Mouse (Mus musculus) hindbrain, embryonic 13.5 days (tissue): ENCODE results near the gene Gm49486. TPM values are rescaled to one million over a fixed set of nuclear protein-coding genes. Genes with fewer than 3 reads are reported as not detected.

Experiments
- ATAC-seq: fragments of 200-750 bp; cut with Nextera tagmentation; 2 replicates; pipeline ENCODE4 v1.8.0; 2017; ENCODE audit warnings: moderate TSS enrichment; ENCODE audit not compliant: low FRiP score
- H3K27ac ChIP-seq: fragments of 300-500 bp; sonication (generic); 2 replicates; pipeline ENCODE4 v1.5.1; 2015; ENCODE audit warnings: inconsistent platforms, mild to moderate bottlenecking, moderate library complexity
- H3K27me3 ChIP-seq: fragments of 300-500 bp; sonication (generic); 2 replicates; pipeline ENCODE4 v1.6.1; 2015; ENCODE audit warnings: mild to moderate bottlenecking, inconsistent platforms
- H3K36me3 ChIP-seq: fragments of 300-500 bp; sonication (generic); 2 replicates; pipeline ENCODE4 v1.6.1; 2015; ENCODE audit warnings: mild to moderate bottlenecking, inconsistent platforms
- H3K4me1 ChIP-seq: fragments of 300-500 bp; sonication (generic); replicated peaks from 2 replicates; pipeline ENCODE4 v1.6.1; 2015; ENCODE audit warnings: inconsistent platforms
- H3K4me2 ChIP-seq: fragments of 300-500 bp; sonication (generic); 2 replicates; pipeline ENCODE4 v1.6.1; 2015; ENCODE audit warnings: inconsistent platforms, mild to moderate bottlenecking, moderate library complexity
- H3K4me3 ChIP-seq: fragments of 300-500 bp; sonication (generic); 2 replicates; pipeline ENCODE4 v1.5.1; 2015; ENCODE audit warnings: mild to moderate bottlenecking, inconsistent platforms
- H3K9ac ChIP-seq: fragments of 300-500 bp; sonication (generic); 2 replicates; pipeline ENCODE4 v1.6.1; 2015; ENCODE audit warnings: mild to moderate bottlenecking, inconsistent platforms
- H3K9me3 ChIP-seq: fragments of 300-500 bp; sonication (generic); 2 replicates; pipeline ENCODE4 v1.6.1; 2016; ENCODE audit warnings: inconsistent platforms
- WGBS: fragments of 180-500 bp; shearing (Covaris S2); methylation state at CpG from one replicate; pipeline ENCODE4 v1.1.7; 2015; 5-methylcytosine and 5-hydroxymethylcytosine counted together
- polyA plus RNA-seq: library from polyadenylated mRNA; unstranded; fragments of >200 nt; fragmentation: Nextera tagmentation; extraction: Ambion mirVana; gene quantifications from 2 replicates; pipeline ENCODE4 v1.2.1, GENCODE M21; 2015

The Gm49486 gene
- polyA plus RNA-seq: 1.6 and 2.0 TPM in 2 replicates

- peak within 1 kb of the TSS; percentile 98 for H3K27ac ChIP-seq
- ATAC-seq: peak; percentile 92
- H3K4me2 ChIP-seq: peak within 1 kb of the TSS; percentile 95
- peaks cover 26% of the 10 kb centered on the region for H3K36me3 ChIP-seq
- H3K9ac ChIP-seq: peak within 1 kb of the TSS; percentile 96
- H3K4me3 ChIP-seq: peak within 1 kb of the TSS; percentile 88
- 2% methylated on average over 51 of the region's 51 CpGs for WGBS
- H3K9me3 ChIP-seq: no peaks in the 10 kb centered on the region
- peaks cover 23% of the 10 kb centered on the region for H3K4me1 ChIP-seq
- H3K27me3 ChIP-seq: no peaks in the 10 kb centered on the region
These were observed at the start of gene Gm49486, which contains the start of gene Pick1 for GRCm38 (mm10) chr15:79229058-79229821. Gene Gm49486 (plus strand): TSS chr15:79229391. Gene Pick1 (plus strand): TSS chr15:79229173.

GRCm38 (mm10) chr15:79185213-79185612 is 44.0 kb upstream of the Gm49486 start:
- no peaks in the 10 kb centered on the region for H3K27me3 ChIP-seq
- H3K9ac ChIP-seq: no peak overlapping the region
- H3K4me2 ChIP-seq: no peak overlapping the region
- no peaks in the 10 kb centered on the region for H3K36me3 ChIP-seq
- no peak for ATAC-seq
- H3K9me3 ChIP-seq: no peaks in the 10 kb centered on the region
- 77% methylated on average over 10 of the region's 10 CpGs for WGBS
- H3K27ac ChIP-seq: no peak overlapping the region
- no peaks in the 10 kb centered on the region for H3K4me1 ChIP-seq
- no peak overlapping the region for H3K4me3 ChIP-seq

- no peak overlapping the region for H3K4me3 ChIP-seq
- peaks cover 7% of the 10 kb centered on the region for H3K4me1 ChIP-seq
- H3K4me2 ChIP-seq: no peak overlapping the region
- no peak for ATAC-seq
- H3K9me3 ChIP-seq: no peaks in the 10 kb centered on the region
- H3K9ac ChIP-seq: no peak overlapping the region
- no peaks in the 10 kb centered on the region for H3K27me3 ChIP-seq
- WGBS: 94% methylated on average over 8 of the region's 8 CpGs
- H3K36me3 ChIP-seq: no peaks in the 10 kb centered on the region
- no peak overlapping the region for H3K27ac ChIP-seq
These were observed 41.4 kb upstream of the Gm49486 start for GRCm38 (mm10) chr15:79187819-79188218.

- Histone ChIP-seq H3K4me2 (no peak overlapping the region), H3K36me3 (no peaks in the 10 kb centered on the region), H3K9me3 (no peaks in the 10 kb centered on the region), H3K4me1 (peaks cover 35% of the 10 kb centered on the region), H3K4me3 (no peak overlapping the region), H3K27ac (no peak overlapping the region), H3K27me3 (no peaks in the 10 kb centered on the region), H3K9ac (no peak overlapping the region)
- 98% methylated on average over 2 of the region's 2 CpGs for WGBS
- no peak for ATAC-seq
These were observed 37.8 kb upstream of the Gm49486 start for GRCm38 (mm10) chr15:79191426-79191825.

- Histone ChIP-seq H3K4me1 (peaks cover 37% of the 10 kb centered on the region), H3K27ac (peak overlapping the region; percentile 87), H3K36me3 (no peaks in the 10 kb centered on the region), H3K4me3 (no peak overlapping the region), H3K9ac (no peak overlapping the region), H3K9me3 (no peaks in the 10 kb centered on the region), H3K27me3 (no peaks in the 10 kb centered on the region), H3K4me2 (peak overlapping the region; percentile 29; the same call in 1 of the 2 replicates)
- ATAC-seq: peak; percentile 30; the same call in 1 of the 2 replicates
- WGBS: 76% methylated on average over 6 of the region's 6 CpGs
These were observed 36.7 kb upstream of the Gm49486 start for GRCm38 (mm10) chr15:79192450-79192849.

- 17% methylated on average over 26 of the region's 27 CpGs for whole genome bisulfite sequencing
- H3K36me3 ChIP-seq: no peaks in the 10 kb centered on the region
- H3K27ac ChIP-seq: peak overlapping the region; percentile 87
- no peaks in the 10 kb centered on the region for H3K9me3 ChIP-seq
- ATAC-seq: peak; percentile 78
- no peaks in the 10 kb centered on the region for H3K27me3 ChIP-seq
- peaks cover 37% of the 10 kb centered on the region for H3K4me1 ChIP-seq
- H3K4me2 ChIP-seq: peak overlapping the region; percentile 29
- no peak overlapping the region; the same call in 1 of the 2 replicates for H3K4me3 ChIP-seq
- H3K9ac ChIP-seq: peak overlapping the region; percentile 63
These were observed 36.0 kb upstream of the Gm49486 start for GRCm38 (mm10) chr15:79192885-79193845.

- Histone ChIP-seq H3K27ac (peak overlapping the region; percentile 87), H3K4me2 (peak overlapping the region; percentile 29; the same call in 1 of the 2 replicates), H3K36me3 (no peaks in the 10 kb centered on the region), H3K4me3 (no peak overlapping the region), H3K9ac (peak overlapping the region; percentile 63; the same call in 1 of the 2 replicates), H3K4me1 (peaks cover 37% of the 10 kb centered on the region), H3K9me3 (no peaks in the 10 kb centered on the region), H3K27me3 (no peaks in the 10 kb centered on the region)
- WGBS: 87% methylated on average over 9 of the region's 9 CpGs
- no peak for ATAC-seq
These were observed 35.1 kb upstream of the Gm49486 start for GRCm38 (mm10) chr15:79194048-79194447.

- no peak overlapping the region for H3K4me3 ChIP-seq
- no peak for ATAC-seq
- no peaks in the 10 kb centered on the region for H3K27me3 ChIP-seq
- H3K4me1 ChIP-seq: peaks cover 37% of the 10 kb centered on the region
- no peak overlapping the region for H3K9ac ChIP-seq
- H3K27ac ChIP-seq: peak overlapping the region; percentile 25; the same call in 1 of the 2 replicates
- H3K36me3 ChIP-seq: no peaks in the 10 kb centered on the region
- H3K9me3 ChIP-seq: no peaks in the 10 kb centered on the region
- H3K4me2 ChIP-seq: no peak overlapping the region
- WGBS: 64% methylated on average over 2 of the region's 2 CpGs
These were observed 34.2 kb upstream of the Gm49486 start for GRCm38 (mm10) chr15:79194946-79195345.

GRCm38 (mm10) chr15:79195492-79195891 is 33.7 kb upstream of the Gm49486 start:
- no peaks in the 10 kb centered on the region for H3K27me3 ChIP-seq
- 0 out of 2 replicates have a peak overlapping the region, but pooled peaks have one; percentile 25 for H3K27ac ChIP-seq
- no peak overlapping the region for H3K4me2 ChIP-seq
- peaks cover 37% of the 10 kb centered on the region for H3K4me1 ChIP-seq
- no peaks in the 10 kb centered on the region for H3K9me3 ChIP-seq
- no peak overlapping the region for H3K4me3 ChIP-seq
- 83% methylated on average over 8 of the region's 8 CpGs for WGBS
- no peak for ATAC-seq
- H3K36me3 ChIP-seq: no peaks in the 10 kb centered on the region
- no peak overlapping the region for H3K9ac ChIP-seq

GRCm38 (mm10) chr15:79199390-79199976 is 29.7 kb upstream of the Gm49486 start:
- WGBS: 95% methylated on average over 12 of the region's 12 CpGs
- H3K9me3 ChIP-seq: no peaks in the 10 kb centered on the region
- peaks cover 38% of the 10 kb centered on the region for H3K4me1 ChIP-seq
- no peak overlapping the region for H3K27ac ChIP-seq
- H3K36me3 ChIP-seq: no peaks in the 10 kb centered on the region
- no peaks in the 10 kb centered on the region for H3K27me3 ChIP-seq
- no peak overlapping the region for H3K4me3 ChIP-seq
- H3K4me2 ChIP-seq: no peak overlapping the region
- H3K9ac ChIP-seq: no peak overlapping the region
- ATAC-seq: no peak

GRCm38 (mm10) chr15:79201491-79202150 is 27.6 kb upstream of the Gm49486 start:
- Histone ChIP-seq H3K36me3 (no peaks in the 10 kb centered on the region), H3K4me2 (peak overlapping the region; percentile 34; the same call in 1 of the 2 replicates), H3K9ac (0 out of 2 replicates have a peak overlapping the region, but pooled peaks have one; percentile 35), H3K27me3 (no peaks in the 10 kb centered on the region), H3K4me3 (no peak overlapping the region), H3K4me1 (peaks cover 25% of the 10 kb centered on the region), H3K9me3 (no peaks in the 10 kb centered on the region), H3K27ac (peak overlapping the region; percentile 76)
- WGBS: 7% methylated on average over 13 of the region's 13 CpGs
- ATAC-seq: peak; percentile 74
